Mouse (Mus musculus): ENCODE measurements around the gene Sgsm3. TPM values are rescaled to one million over a fixed set of nuclear protein-coding genes. Genes with fewer than 3 reads are reported as not detected.

Sgsm3 gene
- polyA plus RNA-seq, 1 experiment = 12.6 TPM

- peak in 1 of 2 experiments; percentile 18 for DNase-seq (ENCODE audit: low read depth in 1 of 2, low spot score in 2 of 2)
Measured at GRCm38 (mm10) chr15:81008689-81009123, 31.1 kb downstream of the Sgsm3 start.

GRCm38 (mm10) chr15:81010114-81010513 lies 32.5 kb downstream of the Sgsm3 start:
- Histone ChIP-seq H3K27me3 (ENCODE audit: control insufficient read depth, insufficient read depth, low read length) (no peaks in the 10 kb centered on the region), H3K4me3 (ENCODE audit: extremely low read depth, insufficient read depth, insufficient read length) (no peak overlapping the region), H3K36me3 (ENCODE audit: control insufficient read depth, insufficient read depth, low read length) (peaks cover 25% of the 10 kb centered on the region), H3K4me1 (ENCODE audit: control insufficient read depth, insufficient read depth, insufficient read length) (no peaks in the 10 kb centered on the region), H3K27ac (ENCODE audit: insufficient read depth, low read length) (no peak overlapping the region)
- no peak for TF ChIP-seq POLR2A (IDR thresholded peaks at IDR 0.05; ENCODE audit: low read depth, low read length)
- TF ChIP-seq CTCF (IDR thresholded peaks at IDR 0.05; ENCODE audit: extremely low read depth, insufficient read depth, insufficient read length, insufficient replicate concordance) = no peak
- WGBS = 92% methylated on average over 7 of the region's 7 CpGs
- no peak for DNase-seq (ENCODE audit: low read depth in 1 of 2, low spot score in 2 of 2)

More at GRCm38 (mm10) chr15:81008689-81009123, 31.1 kb downstream of the Sgsm3 start:
- Histone ChIP-seq H3K4me3 (ENCODE audit: extremely low read depth, insufficient read depth, insufficient read length) (no peak overlapping the region), H3K36me3 (ENCODE audit: control insufficient read depth, insufficient read depth, low read length) (peaks cover 14% of the 10 kb centered on the region), H3K4me1 (ENCODE audit: control insufficient read depth, insufficient read depth, insufficient read length) (no peaks in the 10 kb centered on the region), H3K27me3 (ENCODE audit: control insufficient read depth, insufficient read depth, low read length) (no peaks in the 10 kb centered on the region), H3K27ac (ENCODE audit: insufficient read depth, low read length) (no peak overlapping the region)
- WGBS = 77% methylated on average over 10 of the region's 10 CpGs
- TF ChIP-seq CTCF (IDR thresholded peaks at IDR 0.05; ENCODE audit: extremely low read depth, insufficient read depth, insufficient read length, insufficient replicate concordance) = peak; percentile 27; the same call in 1 of the 2 replicates
- no peak for TF ChIP-seq POLR2A (IDR thresholded peaks at IDR 0.05; ENCODE audit: low read depth, low read length)

DNA sequence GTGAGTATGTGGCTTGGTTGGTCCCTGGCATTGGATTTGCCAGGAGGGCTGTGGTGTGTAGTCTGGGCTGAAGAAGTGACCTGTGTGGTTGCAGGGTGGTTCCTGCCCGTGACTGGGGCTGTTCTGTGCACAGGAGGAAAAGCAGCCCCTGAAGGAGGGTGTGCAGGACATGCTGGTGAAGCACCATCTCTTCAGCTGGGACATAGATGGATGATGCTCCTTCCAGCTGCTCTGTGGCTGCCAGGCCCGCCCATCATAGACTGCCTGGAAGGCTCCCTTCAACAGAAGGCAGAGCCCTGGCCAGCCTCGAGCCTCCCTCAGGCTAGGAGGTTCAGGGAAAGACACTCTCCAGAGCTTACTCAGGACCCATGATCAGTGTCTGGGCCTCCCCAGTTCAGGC lies 34.0 kb downstream of the Sgsm3 start:
- no peaks in the 10 kb centered on the region for H3K4me1 ChIP-seq (ENCODE audit: control insufficient read depth, insufficient read depth, insufficient read length)
- no peak for DNase-seq (ENCODE audit: low read depth in 1 of 2, low spot score in 2 of 2)
- TF ChIP-seq POLR2A (IDR thresholded peaks at IDR 0.05; ENCODE audit: low read depth, low read length) = no peak
- peaks cover 37% of the 10 kb centered on the region for H3K36me3 ChIP-seq (ENCODE audit: control insufficient read depth, insufficient read depth, low read length)
- no peak overlapping the region for H3K4me3 ChIP-seq (ENCODE audit: extremely low read depth, insufficient read depth, insufficient read length)
- H3K27ac ChIP-seq (ENCODE audit: insufficient read depth, low read length) = no peak overlapping the region
- no peaks in the 10 kb centered on the region for H3K27me3 ChIP-seq (ENCODE audit: control insufficient read depth, insufficient read depth, low read length)
- WGBS = 72% methylated on average over 3 of the region's 3 CpGs

GRCm38 (mm10) chr15:81012359-81012758 lies 34.8 kb downstream of the Sgsm3 start:
- 90% methylated on average over 4 of the region's 4 CpGs for WGBS
- Histone ChIP-seq H3K36me3 (ENCODE audit: control insufficient read depth, insufficient read depth, low read length) (peaks cover 45% of the 10 kb centered on the region), H3K4me1 (ENCODE audit: control insufficient read depth, insufficient read depth, insufficient read length) (no peaks in the 10 kb centered on the region), H3K27me3 (ENCODE audit: control insufficient read depth, insufficient read depth, low read length) (no peaks in the 10 kb centered on the region), H3K27ac (ENCODE audit: insufficient read depth, low read length) (no peak overlapping the region), H3K4me3 (ENCODE audit: extremely low read depth, insufficient read depth, insufficient read length) (no peak overlapping the region)
- no peak for DNase-seq (ENCODE audit: low read depth in 1 of 2, low spot score in 2 of 2)
- TF ChIP-seq CTCF (IDR thresholded peaks at IDR 0.05; ENCODE audit: extremely low read depth, insufficient read depth, insufficient read length, insufficient replicate concordance) = no peak
- no peak for TF ChIP-seq POLR2A (IDR thresholded peaks at IDR 0.05; ENCODE audit: low read depth, low read length)

DNA sequence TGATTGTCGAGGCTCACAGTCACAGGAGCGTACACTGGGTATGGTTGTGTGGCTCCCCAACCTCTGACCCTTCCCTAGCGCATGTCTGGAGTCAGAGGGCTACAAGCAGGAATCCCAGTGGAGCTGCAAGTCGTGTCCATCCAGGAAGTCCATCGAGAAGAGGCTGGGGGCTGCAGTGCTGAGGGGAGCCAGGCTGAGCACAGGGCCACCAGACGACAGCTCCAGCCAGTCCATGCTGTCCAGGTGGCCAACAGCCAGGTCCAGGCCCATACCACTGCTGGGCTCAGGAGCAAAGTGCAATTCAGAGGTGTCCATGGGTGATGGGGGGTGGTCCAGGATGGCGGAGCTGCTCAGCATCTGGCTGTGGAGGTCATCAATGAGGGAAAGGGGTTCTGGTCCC lies 35.6 kb downstream of the Sgsm3 start:
- TF ChIP-seq CTCF (IDR thresholded peaks at IDR 0.05; ENCODE audit: extremely low read depth, insufficient read depth, insufficient read length, insufficient replicate concordance) (no peak), POLR2A (IDR thresholded peaks at IDR 0.05; ENCODE audit: low read depth, low read length) (no peak)
- Histone ChIP-seq H3K36me3 (ENCODE audit: control insufficient read depth, insufficient read depth, low read length) (peaks cover 53% of the 10 kb centered on the region), H3K4me1 (ENCODE audit: control insufficient read depth, insufficient read depth, insufficient read length) (no peaks in the 10 kb centered on the region), H3K27ac (ENCODE audit: insufficient read depth, low read length) (no peak overlapping the region), H3K4me3 (ENCODE audit: extremely low read depth, insufficient read depth, insufficient read length) (no peak overlapping the region), H3K27me3 (ENCODE audit: control insufficient read depth, insufficient read depth, low read length) (no peaks in the 10 kb centered on the region)
- DNase-seq (ENCODE audit: low read depth in 1 of 2, low spot score in 2 of 2) = no peak
- 91% methylated on average over 7 of the region's 7 CpGs for WGBS

- Histone ChIP-seq H3K4me1 (ENCODE audit: control insufficient read depth, insufficient read depth, insufficient read length) (no peaks in the 10 kb centered on the region), H3K4me3 (ENCODE audit: extremely low read depth, insufficient read depth, insufficient read length) (no peak overlapping the region), H3K27me3 (ENCODE audit: control insufficient read depth, insufficient read depth, low read length) (no peaks in the 10 kb centered on the region), H3K36me3 (ENCODE audit: control insufficient read depth, insufficient read depth, low read length) (peaks cover 69% of the 10 kb centered on the region), H3K27ac (ENCODE audit: insufficient read depth, low read length) (no peak overlapping the region)
- no peak for TF ChIP-seq CTCF (IDR thresholded peaks at IDR 0.05; ENCODE audit: extremely low read depth, insufficient read depth, insufficient read length, insufficient replicate concordance)
- no peak for TF ChIP-seq POLR2A (IDR thresholded peaks at IDR 0.05; ENCODE audit: low read depth, low read length)
- 82% methylated on average over 5 of the region's 5 CpGs for WGBS
- DNase-seq (ENCODE audit: low read depth in 1 of 2, low spot score in 2 of 2) = no peak
Measured at GRCm38 (mm10) chr15:81015068-81015744, 37.6 kb downstream of the Sgsm3 start.

- peaks cover 70% of the 10 kb centered on the region for H3K36me3 ChIP-seq (ENCODE audit: control insufficient read depth, insufficient read depth, low read length)
- WGBS = 97% methylated on average over 10 of the region's 10 CpGs
Measured at GRCm38 (mm10) chr15:81016488-81016887, 38.9 kb downstream of the Sgsm3 start.

More at GRCm38 (mm10) chr15:81016488-81016887, 38.9 kb downstream of the Sgsm3 start:
- Histone ChIP-seq H3K4me1 (ENCODE audit: control insufficient read depth, insufficient read depth, insufficient read length) (peaks cover 6% of the 10 kb centered on the region; the same call in 1 of the 2 replicates), H3K27me3 (ENCODE audit: control insufficient read depth, insufficient read depth, low read length) (no peaks in the 10 kb centered on the region), H3K27ac (ENCODE audit: insufficient read depth, low read length) (no peak overlapping the region), H3K4me3 (ENCODE audit: extremely low read depth, insufficient read depth, insufficient read length) (no peak overlapping the region)
- TF ChIP-seq CTCF (IDR thresholded peaks at IDR 0.05; ENCODE audit: extremely low read depth, insufficient read depth, insufficient read length, insufficient replicate concordance) (no peak), POLR2A (IDR thresholded peaks at IDR 0.05; ENCODE audit: low read depth, low read length) (no peak)
- no peak for DNase-seq (ENCODE audit: low read depth in 1 of 2, low spot score in 2 of 2)
